Mouse (Mus musculus) cerebellum, adult 8-10 months (tissue): ENCODE measurements around the gene Klc2.
"Not testable (repeated sequence)": the region's sequence is repeated elsewhere in the genome, so short reads cannot be mapped to it uniquely, and the experiment has no call there.

ENCODE experiments used
- DNase-seq: peaks from one replicate; pipeline ENCODE4 v3.0.0; 2022

Gene Klc2

GRCm38 (mm10) chr19:5118384-5118698 lies at the start of gene Klc2:
Gene Klc2 (minus strand): TSS chr19:5118560.
- no peak for DNase-seq

- DNase-seq: no peak
Observed at GRCm38 (mm10) chr19:5167477-5167876, 49.1 kb upstream of the Klc2 start.

- no peak for DNase-seq
Observed at GRCm38 (mm10) chr19:5164380-5164779, 46.0 kb upstream of the Klc2 start.

GRCm38 (mm10) chr19:5161913-5162312 lies 43.6 kb upstream of the Klc2 start:
- no peak for DNase-seq

- no peak for DNase-seq
Observed at GRCm38 (mm10) chr19:5152261-5152660, 33.9 kb upstream of the Klc2 start.

GRCm38 (mm10) chr19:5151741-5152140 lies 33.4 kb upstream of the Klc2 start:
- no peak for DNase-seq

GRCm38 (mm10) chr19:5151331-5151730 lies 33.0 kb upstream of the Klc2 start:
- DNase-seq: peak; percentile 86

- peak; percentile 46 for DNase-seq
Observed at GRCm38 (mm10) chr19:5150358-5150757, 32.0 kb upstream of the Klc2 start.

- DNase-seq: not testable (repeated sequence)
Observed at GRCm38 (mm10) chr19:5149041-5149440, 30.7 kb upstream of the Klc2 start.

- DNase-seq: peak; percentile 80
Observed at GRCm38 (mm10) chr19:5139640-5140039, 21.3 kb upstream of the Klc2 start.

- no peak for DNase-seq
Observed at GRCm38 (mm10) chr19:5131237-5131636, 12.9 kb upstream of the Klc2 start.

GRCm38 (mm10) chr19:5129770-5130169 lies 11.4 kb upstream of the Klc2 start:
- DNase-seq: no peak

GRCm38 (mm10) chr19:5124055-5124614 lies 5.8 kb upstream of the Klc2 start:
- DNase-seq: peak; percentile 50

- no peak for DNase-seq
Observed at GRCm38 (mm10) chr19:5123241-5123640, 4.9 kb upstream of the Klc2 start.

GRCm38 (mm10) chr19:5122492-5122891 lies 4.1 kb upstream of the Klc2 start:
- no peak for DNase-seq

GRCm38 (mm10) chr19:5117494-5118383 lies 621 bp downstream of the Klc2 start:
- peak; percentile 93 for DNase-seq

GRCm38 (mm10) chr19:5113783-5114182 lies 4.6 kb downstream of the Klc2 start:
- DNase-seq: peak; percentile 47

- DNase-seq: no peak
Observed at GRCm38 (mm10) chr19:5109659-5110453, 8.5 kb downstream of the Klc2 start.

GRCm38 (mm10) chr19:5108702-5109101 lies 9.7 kb downstream of the Klc2 start:
- DNase-seq: no peak

- no peak for DNase-seq
Observed at GRCm38 (mm10) chr19:5108271-5108575, 10.1 kb downstream of the Klc2 start.

- no peak for DNase-seq
Observed at GRCm38 (mm10) chr19:5107556-5108270, 10.6 kb downstream of the Klc2 start.

- DNase-seq: peak; percentile 98
Observed at GRCm38 (mm10) chr19:5106731-5107191, 11.6 kb downstream of the Klc2 start, which contains the start of gene Rab1b. Gene Rab1b (minus strand): TSS chr19:5107072.

- DNase-seq: no peak
Observed at GRCm38 (mm10) chr19:5106074-5106473, 12.3 kb downstream of the Klc2 start.
